Comparison of ENCODE assay signal across 10 mouse cellular contexts in genomic region chr11:79670411-79670945, GRCm38 (mm10).
DNase-seq lines count a peak whose midpoint lies in the region; ATAC-seq lines count a peak whose summit lies in the region.
"Had no signal": no experiment of that assay in that cellular context is flagged by ENCODE, and none has a peak within 500 bp of the region (broad histone marks: within the 10 kb centered on the region; RNA-seq: fewer than 3 reads in every experiment).

No protein-coding gene starts in this region.

- H3K36me3 ChIP-seq in hindbrain, embryonic 14.5 days (replicated peaks; ENCODE audit: control insufficient read depth, insufficient read depth), result no peaks in the 10 kb centered on the region
- H3K36me3 ChIP-seq: G1E had no signal

- 69% methylated on average over 7 of the region's 7 CpGs for WGBS in hindbrain, embryonic 14.5 days

- peak overlapping the region; percentile 43 for H3K27ac ChIP-seq in hindbrain, embryonic 14.5 days

- H3K4me1 ChIP-seq in hindbrain, embryonic 14.5 days (replicated peaks; ENCODE audit: control insufficient read depth, insufficient read depth, low read length), result peaks cover 20% of the 10 kb centered on the region

- no peaks in the 10 kb centered on the region for H3K27me3 ChIP-seq in hindbrain, embryonic 14.5 days (ENCODE audit: control insufficient read depth, insufficient read depth, low read length)

- no peak overlapping the region for H3K9ac ChIP-seq in hindbrain, embryonic 14.5 days

- peak; percentile 15 for DNase-seq in kidney, adult 11 months
- no peak for DNase-seq in kidney, postnatal 36 days
- peak; percentile 41 for DNase-seq in thymus, postnatal 14 days
- DNase-seq in thymus, adult 18-20 months, result no peak
- no peak for DNase-seq in hindbrain, embryonic 14.5 days (ENCODE audit: low spot score)
- DNase-seq in lung, postnatal 25 days (ENCODE audit: low spot score), result no peak
- no peak for DNase-seq in left cerebral cortex, adult 8-10 months (ENCODE audit: low spot score in 2 of 2)
- DNase-seq in adrenal gland, postnatal 25 days, result no peak
- DNase-seq: gastrocnemius, postnatal 36 days had no signal

- H3K4me2 ChIP-seq in hindbrain, embryonic 14.5 days (replicated peaks), result no peak overlapping the region

- no peak overlapping the region for H3K4me3 ChIP-seq in hindbrain, embryonic 14.5 days (replicated peaks; ENCODE audit: low read length)

- ATAC-seq in hindbrain, embryonic 14.5 days (ENCODE audit: low FRiP score), result no peak

- no peaks in the 10 kb centered on the region for H3K9me3 ChIP-seq in hindbrain, embryonic 14.5 days (ENCODE audit: control insufficient read depth, low read length)
- H3K9me3 ChIP-seq: G1E had no signal

Comparison
In these comparisons a context has a peak if more than half of its experiments do, and no peak if none do; other contexts are left out.
1. DNase-seq: peak in kidney, adult 11 months (single experiment) and thymus, postnatal 14 days (single experiment); none in kidney, postnatal 36 days (0 of 2), thymus, adult 18-20 months (0 of 2), hindbrain, embryonic 14.5 days (single experiment), lung, postnatal 25 days (single experiment), left cerebral cortex, adult 8-10 months (0 of 2) and adrenal gland, postnatal 25 days (single experiment).